Mouse (Mus musculus): Measurements from ENCODE around the gene Tube1. TPM values are rescaled to one million over a fixed set of nuclear protein-coding genes. Genes with fewer than 3 reads are reported as not detected.
"Not testable (repeated sequence)": the region's sequence is repeated elsewhere in the genome, so short reads cannot be mapped to it uniquely, and the experiment has no call there.

Gene Tube1
- polyA plus RNA-seq, 1 experiment from 2014 or later, result 8.5 TPM

DNA sequence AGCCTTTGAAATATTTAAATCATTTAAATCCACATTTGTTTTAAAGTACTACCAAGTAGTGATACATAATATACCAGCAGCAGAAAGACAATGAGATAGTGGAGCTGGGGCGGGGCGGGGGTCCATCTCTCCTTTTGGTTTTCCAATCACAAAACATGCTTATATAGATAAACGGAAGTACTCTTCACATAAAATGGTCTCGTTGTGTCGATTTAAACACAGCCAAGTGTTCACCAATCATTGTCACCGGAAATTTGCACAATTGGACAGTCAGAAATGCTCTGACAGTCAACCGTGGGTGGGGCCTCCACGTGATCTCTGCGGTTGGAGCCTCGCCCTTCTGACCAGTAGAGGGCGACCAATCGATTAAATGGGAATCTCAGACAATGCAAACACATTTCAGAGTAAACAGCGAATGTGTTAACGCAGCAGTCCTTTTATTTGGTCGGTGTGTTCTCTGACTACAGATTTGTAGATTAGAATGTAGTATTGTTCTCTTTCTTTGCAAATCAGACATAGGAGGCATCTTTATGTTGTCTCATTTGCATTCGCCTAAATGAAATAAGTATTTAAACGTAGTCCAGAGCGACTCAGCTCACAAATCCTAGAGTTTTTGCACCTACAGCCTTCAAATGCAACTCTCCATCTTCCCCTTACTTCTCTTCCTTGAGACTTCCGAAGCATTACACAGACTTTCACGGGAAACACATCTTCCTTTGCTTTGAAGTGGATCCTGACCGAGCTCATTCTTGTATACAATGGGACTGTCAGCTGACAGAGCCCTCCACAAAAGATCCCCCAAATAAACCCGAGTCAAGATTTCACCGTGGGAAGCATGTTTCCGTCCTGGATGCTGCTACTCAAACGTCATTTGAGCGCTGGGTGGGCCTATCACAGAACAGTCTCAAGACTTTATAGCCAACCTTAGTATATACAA lies 38.1 kb downstream of the Tube1 start:
- WGBS, result 6% methylated on average over 26 of the region's 26 CpGs
- H3K4me3 ChIP-seq (ENCODE audit: low read depth, low read length), result peak overlapping the region; percentile 35

GRCm38 (mm10) chr10:39172540-39172931 lies 38.8 kb downstream of the Tube1 start:
- Histone ChIP-seq H3K27ac (ENCODE audit: low read depth, low read length) (peak overlapping the region; percentile 95), H3K27me3 (ENCODE audit: control insufficient read depth, insufficient read depth, low read length) (no peaks in the 10 kb centered on the region), H3K4me3 (ENCODE audit: low read depth, low read length) (no peak overlapping the region; the same call in 1 of the 2 replicates), H3K9ac (replicated peaks; ENCODE audit: low read depth, low read length) (no peak overlapping the region), H3K4me1 (ENCODE audit: control insufficient read depth, insufficient read depth, low read length) (peaks cover 25% of the 10 kb centered on the region), H3K36me3 (ENCODE audit: control insufficient read depth, insufficient read depth, low read length) (no peaks in the 10 kb centered on the region), H3K9me3 (ENCODE audit: control insufficient read depth, low read length) (no peaks in the 10 kb centered on the region), H3K4me2 (ENCODE audit: low read depth, low read length) (peak overlapping the region; percentile 68)
- 63% methylated on average over 6 of the region's 6 CpGs for WGBS
- no peak for ATAC-seq (ENCODE audit: low read depth)

More for the DNA sequence above, 38.1 kb downstream of the Tube1 start:
- Histone ChIP-seq H3K4me1 (ENCODE audit: control insufficient read depth, insufficient read depth, low read length) (peaks cover 25% of the 10 kb centered on the region), H3K27ac (ENCODE audit: low read depth, low read length) (peak overlapping the region; percentile 95), H3K4me2 (ENCODE audit: low read depth, low read length) (peak overlapping the region; percentile 68), H3K27me3 (ENCODE audit: control insufficient read depth, insufficient read depth, low read length) (no peaks in the 10 kb centered on the region), H3K36me3 (ENCODE audit: control insufficient read depth, insufficient read depth, low read length) (no peaks in the 10 kb centered on the region), H3K9ac (replicated peaks; ENCODE audit: low read depth, low read length) (peak overlapping the region; percentile 56; the same call in 1 of the 2 replicates), H3K9me3 (ENCODE audit: control insufficient read depth, low read length) (no peaks in the 10 kb centered on the region)
- ATAC-seq (ENCODE audit: low read depth), result peak; percentile 82

- Histone ChIP-seq H3K4me3 (ENCODE audit: low read depth, low read length) (no peak overlapping the region), H3K9me3 (ENCODE audit: control insufficient read depth, low read length) (no peaks in the 10 kb centered on the region), H3K36me3 (ENCODE audit: control insufficient read depth, insufficient read depth, low read length) (no peaks in the 10 kb centered on the region), H3K4me1 (ENCODE audit: control insufficient read depth, insufficient read depth, low read length) (peaks cover 25% of the 10 kb centered on the region), H3K27me3 (ENCODE audit: control insufficient read depth, insufficient read depth, low read length) (no peaks in the 10 kb centered on the region), H3K27ac (ENCODE audit: low read depth, low read length) (peak overlapping the region; percentile 95), H3K9ac (replicated peaks; ENCODE audit: low read depth, low read length) (no peak overlapping the region), H3K4me2 (ENCODE audit: low read depth, low read length) (peak overlapping the region; percentile 68)
- 19% methylated on average over 13 of the region's 13 CpGs for WGBS
- no peak for ATAC-seq (ENCODE audit: low read depth)
These were observed 39.3 kb downstream of the Tube1 start for GRCm38 (mm10) chr10:39173077-39173476.

GRCm38 (mm10) chr10:39176981-39177380 lies 43.2 kb downstream of the Tube1 start:
- no peaks in the 10 kb centered on the region for H3K9me3 ChIP-seq (ENCODE audit: control insufficient read depth, low read length)
- H3K4me1 ChIP-seq (ENCODE audit: control insufficient read depth, insufficient read depth, low read length), result peaks cover 13% of the 10 kb centered on the region
- no peaks in the 10 kb centered on the region for H3K27me3 ChIP-seq (ENCODE audit: control insufficient read depth, insufficient read depth, low read length)
- H3K4me3 ChIP-seq (ENCODE audit: low read depth, low read length), result no peak overlapping the region
- H3K9ac ChIP-seq (replicated peaks; ENCODE audit: low read depth, low read length), result no peak overlapping the region
- WGBS, result 92% methylated on average over 5 of the region's 5 CpGs
- ATAC-seq (ENCODE audit: low read depth), result no peak
- no peak overlapping the region for H3K4me2 ChIP-seq (ENCODE audit: low read depth, low read length)
- no peak overlapping the region for H3K27ac ChIP-seq (ENCODE audit: low read depth, low read length)
- no peaks in the 10 kb centered on the region for H3K36me3 ChIP-seq (ENCODE audit: control insufficient read depth, insufficient read depth, low read length)

- Histone ChIP-seq H3K27ac (ENCODE audit: low read depth, low read length) (no peak overlapping the region), H3K9ac (replicated peaks; ENCODE audit: low read depth, low read length) (no peak overlapping the region), H3K4me1 (ENCODE audit: control insufficient read depth, insufficient read depth, low read length) (no peaks in the 10 kb centered on the region), H3K9me3 (ENCODE audit: control insufficient read depth, low read length) (no peaks in the 10 kb centered on the region), H3K27me3 (ENCODE audit: control insufficient read depth, insufficient read depth, low read length) (no peaks in the 10 kb centered on the region), H3K4me3 (ENCODE audit: low read depth, low read length) (no peak overlapping the region), H3K4me2 (ENCODE audit: low read depth, low read length) (no peak overlapping the region), H3K36me3 (ENCODE audit: control insufficient read depth, insufficient read depth, low read length) (no peaks in the 10 kb centered on the region)
- WGBS, result 68% methylated on average over 8 of the region's 8 CpGs
- ATAC-seq (ENCODE audit: low read depth), result no peak
These were observed 51.2 kb downstream of the Tube1 start for GRCm38 (mm10) chr10:39184864-39185544.

DNA sequence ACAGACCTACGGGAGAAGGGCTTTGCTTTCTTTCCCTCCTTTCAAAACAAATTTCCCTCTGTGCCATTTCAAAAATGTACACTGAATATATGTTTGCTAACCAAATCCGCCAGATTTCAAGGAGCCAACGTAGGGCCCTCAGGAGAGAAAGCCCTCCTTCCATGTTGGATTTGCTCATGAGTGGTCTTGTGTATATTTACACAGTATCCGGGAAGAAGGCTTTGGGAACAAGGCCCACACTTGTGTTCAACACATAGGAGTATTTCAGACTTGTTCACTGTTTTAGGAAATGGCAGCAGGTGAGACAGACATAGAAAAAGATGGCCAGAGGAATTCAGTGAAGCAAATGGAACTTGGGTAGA lies 51.8 kb downstream of the Tube1 start:
- no peak overlapping the region for H3K4me3 ChIP-seq (ENCODE audit: low read depth, low read length)
- WGBS, result 85% methylated on average over 4 of the region's 4 CpGs

GRCm38 (mm10) chr10:39192673-39193072 lies 58.9 kb downstream of the Tube1 start:
- H3K9me3 ChIP-seq (ENCODE audit: control insufficient read depth, low read length), result no peaks in the 10 kb centered on the region
- no peak overlapping the region for H3K4me2 ChIP-seq (ENCODE audit: low read depth, low read length)
- no peaks in the 10 kb centered on the region for H3K36me3 ChIP-seq (ENCODE audit: control insufficient read depth, insufficient read depth, low read length)
- 87% methylated on average over 3 of the region's 3 CpGs for WGBS
- H3K4me3 ChIP-seq (ENCODE audit: low read depth, low read length), result no peak overlapping the region
- H3K27me3 ChIP-seq (ENCODE audit: control insufficient read depth, insufficient read depth, low read length), result no peaks in the 10 kb centered on the region
- H3K4me1 ChIP-seq (ENCODE audit: control insufficient read depth, insufficient read depth, low read length), result no peaks in the 10 kb centered on the region
- H3K9ac ChIP-seq (replicated peaks; ENCODE audit: low read depth, low read length), result no peak overlapping the region
- H3K27ac ChIP-seq (ENCODE audit: low read depth, low read length), result no peak overlapping the region
- no peak for ATAC-seq (ENCODE audit: low read depth)

More for the DNA sequence above, 51.8 kb downstream of the Tube1 start:
- no peaks in the 10 kb centered on the region for H3K9me3 ChIP-seq (ENCODE audit: control insufficient read depth, low read length)
- H3K27me3 ChIP-seq (ENCODE audit: control insufficient read depth, insufficient read depth, low read length), result no peaks in the 10 kb centered on the region
- no peak overlapping the region for H3K9ac ChIP-seq (replicated peaks; ENCODE audit: low read depth, low read length)
- H3K36me3 ChIP-seq (ENCODE audit: control insufficient read depth, insufficient read depth, low read length), result no peaks in the 10 kb centered on the region
- H3K4me2 ChIP-seq (ENCODE audit: low read depth, low read length), result no peak overlapping the region
- no peak for ATAC-seq (ENCODE audit: low read depth)
- no peaks in the 10 kb centered on the region for H3K4me1 ChIP-seq (ENCODE audit: control insufficient read depth, insufficient read depth, low read length)
- no peak overlapping the region for H3K27ac ChIP-seq (ENCODE audit: low read depth, low read length)

DNA sequence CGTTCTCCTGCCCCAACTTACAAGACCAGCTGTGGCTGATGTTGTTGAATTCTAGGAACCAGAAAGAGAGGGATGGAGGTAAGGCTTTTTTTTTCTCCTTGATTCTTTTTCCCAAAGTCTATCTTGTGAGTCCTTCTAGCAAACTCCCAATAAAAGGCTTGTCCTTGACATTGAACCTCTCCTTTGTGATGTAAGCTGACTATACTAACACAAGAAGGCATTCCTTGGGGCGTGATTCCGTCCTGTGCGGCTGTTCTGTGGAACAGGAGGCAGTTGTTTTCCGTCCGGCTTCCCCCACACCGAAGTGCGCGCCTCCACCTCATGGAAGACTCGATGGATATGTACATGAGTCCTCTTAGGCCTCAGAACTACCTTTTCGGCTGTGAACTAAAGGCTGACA lies 64.4 kb downstream of the Tube1 start:
- H3K9ac ChIP-seq (replicated peaks; ENCODE audit: low read depth, low read length); ATAC-seq (ENCODE audit: low read depth); H3K4me1 ChIP-seq (ENCODE audit: control insufficient read depth, insufficient read depth, low read length); H3K9me3 ChIP-seq (ENCODE audit: control insufficient read depth, low read length); H3K27me3 ChIP-seq (ENCODE audit: control insufficient read depth, insufficient read depth, low read length); H3K4me2 ChIP-seq (ENCODE audit: low read depth, low read length); H3K4me3 ChIP-seq (ENCODE audit: low read depth, low read length); H3K27ac ChIP-seq (ENCODE audit: low read depth, low read length); H3K36me3 ChIP-seq (ENCODE audit: control insufficient read depth, insufficient read depth, low read length): not testable (repeated sequence)
- WGBS, result 96% methylated on average over 11 of the region's 11 CpGs

All from neural tube, embryonic 14.5 days (tissue).